Mouse (Mus musculus) urinary bladder, adult 2 months (tissue): ENCODE measurements at regions not wholly inside any gene's neighbourhood (a gene's known extent, or its start where the extent isn't known, plus 50 kb on each side); places are given as distances from the start of the nearest gene placed in this dataset.
A peak's percentile ranks its signal among the peaks of the same experiment; 100 is the strongest.

Experiments used
- DNase-seq: peaks from one replicate; pipeline ENCODE4 v3.0.0; 2022; ENCODE audit warnings: low spot score

DNA sequence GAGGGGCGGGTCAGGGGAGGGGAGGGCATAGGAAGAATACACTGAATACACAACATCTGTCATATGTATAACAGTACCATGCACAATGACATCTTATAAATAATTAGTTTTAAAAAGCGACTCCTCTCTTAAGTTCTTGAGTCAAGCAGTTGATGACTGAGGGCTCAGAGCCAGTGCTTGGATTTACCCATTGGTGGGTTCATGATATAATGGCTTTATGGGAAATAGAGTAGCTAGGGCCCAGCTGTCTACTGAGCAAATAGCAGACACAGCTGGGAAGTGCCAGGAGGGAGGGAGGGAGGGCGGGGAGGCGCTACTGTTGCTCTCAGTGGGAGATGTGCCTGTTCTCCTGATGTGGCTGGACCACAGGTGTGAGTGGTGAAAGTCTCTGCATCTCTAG is 268.5 kb downstream of the Matn1 start:
- no peak for DNase-seq

DNA sequence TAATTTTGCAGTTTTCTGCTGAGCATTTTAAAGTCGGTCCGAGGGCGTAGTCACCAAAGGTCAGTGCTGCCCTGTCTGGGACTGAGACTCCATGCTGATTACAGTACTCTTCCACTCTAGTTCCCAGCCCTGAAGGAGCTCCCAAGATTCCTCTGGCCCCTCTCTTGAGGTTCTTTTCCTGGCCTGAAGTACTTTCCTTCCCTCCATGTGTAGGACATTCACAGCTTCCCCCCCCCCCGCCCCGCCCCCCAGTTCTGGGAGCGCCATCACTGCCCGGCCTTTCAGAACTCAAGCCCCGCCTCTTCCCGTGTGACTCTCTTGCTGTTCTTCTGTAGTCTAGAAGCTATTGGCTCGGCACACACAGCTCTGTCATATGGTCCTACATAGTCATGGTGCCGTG is 271.5 kb downstream of the Matn1 start:
- no peak for DNase-seq

DNA sequence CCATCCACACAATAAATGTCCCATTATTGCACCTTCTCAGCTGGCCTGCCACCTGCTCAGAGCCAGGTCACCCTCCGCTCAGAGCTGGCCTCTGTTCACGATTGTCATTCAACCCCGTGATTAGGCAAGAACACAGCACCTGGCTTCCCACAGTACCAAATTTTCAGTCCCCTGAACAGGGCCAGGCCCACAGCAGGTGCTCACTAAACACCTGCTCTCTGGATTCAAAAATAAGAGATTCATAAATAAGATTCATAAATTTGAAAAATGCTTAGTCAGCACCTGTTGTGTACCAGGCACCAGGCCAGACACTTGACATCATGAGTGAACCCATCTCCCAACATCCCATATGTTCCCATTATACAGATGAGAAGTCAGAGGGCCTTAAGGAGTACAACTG is 272.2 kb downstream of the Matn1 start:
- DNase-seq = no peak

DNA sequence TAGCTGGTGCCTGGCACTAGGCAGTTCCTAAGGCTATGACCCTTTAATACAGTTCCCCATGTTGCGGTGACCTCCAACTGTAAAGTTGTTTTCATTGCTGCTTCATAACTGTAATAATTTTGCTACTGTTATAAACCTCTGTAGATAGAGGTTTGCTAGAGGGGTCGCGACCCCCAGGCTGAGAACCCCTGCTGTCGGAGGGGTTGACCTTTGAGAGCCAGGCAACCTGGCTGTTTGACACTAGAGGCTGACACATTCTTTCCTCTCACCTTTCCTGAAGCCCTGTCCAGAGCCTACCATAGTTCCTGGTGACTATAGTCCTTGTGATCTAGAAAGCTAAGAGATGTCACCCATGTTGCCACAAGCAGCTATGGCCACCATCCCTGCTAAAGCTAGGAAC is 272.9 kb downstream of the Matn1 start:
- DNase-seq = no peak

DNA sequence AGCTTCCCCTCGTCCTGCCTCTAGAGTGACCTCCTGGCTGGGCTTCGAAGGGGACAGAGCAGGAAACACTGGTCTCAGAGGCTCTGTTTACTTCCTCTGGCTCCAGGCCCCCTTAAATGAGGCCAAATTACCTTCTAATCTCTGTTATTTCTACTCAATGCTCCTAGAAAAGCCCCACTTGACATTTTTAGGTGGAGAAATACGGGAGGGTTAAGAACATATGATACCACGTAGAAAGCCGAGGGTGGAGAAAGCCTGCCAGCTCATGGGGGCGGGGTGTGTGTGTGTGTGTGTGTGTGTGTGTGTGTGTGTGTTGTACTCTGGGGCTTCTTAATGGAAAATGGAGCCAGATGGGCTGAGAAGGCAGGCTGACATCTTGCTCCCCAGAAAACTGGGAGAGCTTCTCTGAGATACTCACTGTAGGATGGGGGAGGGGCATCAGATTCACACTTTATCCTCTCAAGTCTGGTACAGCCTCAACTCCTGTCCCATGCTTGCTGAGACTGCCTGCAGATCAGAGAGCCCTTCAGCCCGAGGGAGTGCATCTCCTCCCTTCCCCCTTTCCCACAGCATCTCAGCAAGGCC is 273.5 kb downstream of the Matn1 start:
- no peak for DNase-seq

DNA sequence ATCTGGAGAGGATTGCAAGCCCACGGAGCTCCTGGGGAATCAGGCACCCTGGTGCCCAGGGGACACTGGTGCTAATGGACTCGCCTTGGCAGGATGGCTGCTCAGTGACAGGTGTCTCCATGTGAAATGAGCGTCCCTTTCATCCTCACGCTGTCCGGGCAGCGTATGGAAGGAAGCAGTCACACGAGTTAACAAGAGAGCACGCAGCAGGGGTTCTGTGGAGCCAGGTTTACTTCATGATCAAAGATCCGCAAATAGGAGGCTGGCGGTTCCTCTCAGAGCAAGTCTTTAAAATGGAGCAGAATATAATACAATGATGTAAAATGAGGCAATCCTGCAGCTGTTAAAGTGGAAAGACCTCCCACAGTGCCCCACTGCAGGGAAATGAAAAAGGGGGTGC is 276.8 kb downstream of the Matn1 start:
- no peak for DNase-seq

DNA sequence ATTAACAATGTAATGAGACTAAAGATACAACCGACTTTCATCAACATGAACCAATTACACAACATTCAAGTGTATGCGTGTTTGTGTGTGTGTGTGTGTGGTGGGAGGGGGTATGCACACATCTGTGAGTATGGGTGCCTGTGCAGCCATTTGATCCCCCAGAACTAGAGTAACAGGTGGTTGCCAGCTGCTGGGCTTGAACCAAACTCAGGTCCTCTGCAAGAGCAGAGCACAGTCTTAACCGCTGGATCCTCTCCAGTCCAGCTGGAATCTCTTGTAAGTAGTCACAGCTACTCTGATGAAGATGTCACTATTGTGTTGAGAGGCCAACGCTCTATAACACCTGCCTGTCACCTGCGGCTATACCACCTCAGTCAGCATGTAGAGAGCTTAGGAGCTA is 286.2 kb downstream of the Matn1 start:
- no peak for DNase-seq

DNA sequence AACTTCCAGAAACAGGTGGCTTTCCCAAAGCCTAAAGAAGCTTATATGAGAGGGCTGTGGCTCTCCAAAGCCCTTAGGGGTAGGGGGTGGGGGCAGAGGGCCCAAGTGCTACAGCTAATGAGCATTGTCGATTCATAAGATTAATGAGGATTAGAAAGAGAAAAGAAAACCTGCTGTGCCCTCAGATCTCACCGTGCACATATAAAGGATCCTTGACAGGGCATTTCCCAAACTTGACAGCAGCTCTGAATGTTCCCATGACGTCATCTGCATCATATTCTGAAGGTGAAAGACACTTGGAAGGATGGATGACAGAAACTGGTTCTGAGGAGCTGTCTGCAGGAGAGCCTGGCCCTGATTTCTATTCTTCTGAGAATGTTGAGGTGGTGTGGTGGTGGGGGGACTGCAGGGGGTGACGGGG is 292.4 kb downstream of the Matn1 start:
- DNase-seq = no peak

DNA sequence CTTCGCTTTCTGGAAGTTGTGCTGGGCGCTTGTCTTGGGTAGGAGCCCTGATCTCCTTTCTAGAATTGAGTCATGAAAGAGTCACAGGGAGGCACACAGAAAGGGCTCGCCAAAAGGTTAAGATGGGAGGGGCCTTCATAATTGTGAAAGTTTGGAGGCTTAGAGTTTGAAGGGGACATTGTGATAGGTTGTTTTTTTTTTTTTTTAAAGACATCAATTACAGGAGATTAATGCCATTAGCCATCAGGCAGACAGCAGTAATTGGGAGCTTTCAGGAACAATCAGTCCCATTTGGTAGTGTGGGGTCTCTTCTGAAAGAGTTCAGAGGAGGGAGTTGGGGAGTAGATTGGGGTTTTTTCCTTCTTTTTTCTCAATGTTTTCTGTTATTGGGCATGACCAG is 294.4 kb downstream of the Matn1 start:
- no peak for DNase-seq

DNA sequence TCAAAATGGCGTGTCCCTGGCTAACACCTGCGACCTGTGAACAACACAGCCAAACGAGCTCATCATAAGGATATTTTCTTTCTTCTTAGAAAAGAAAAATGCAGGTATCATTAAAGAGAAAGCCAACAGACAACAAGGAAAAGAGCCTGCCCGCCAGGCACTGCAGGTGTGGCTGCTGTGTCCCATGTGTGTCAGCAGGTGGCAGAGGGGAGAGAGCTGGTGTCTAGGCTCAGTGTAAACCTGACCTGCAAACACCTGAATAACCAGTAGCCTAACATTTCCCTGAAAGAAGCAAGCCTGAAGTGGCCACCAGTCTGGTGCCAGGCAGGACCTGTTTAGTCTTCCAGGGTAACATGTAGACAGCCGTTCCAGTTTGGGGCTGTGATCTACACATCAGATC is 294.9 kb downstream of the Matn1 start:
- no peak for DNase-seq

DNA sequence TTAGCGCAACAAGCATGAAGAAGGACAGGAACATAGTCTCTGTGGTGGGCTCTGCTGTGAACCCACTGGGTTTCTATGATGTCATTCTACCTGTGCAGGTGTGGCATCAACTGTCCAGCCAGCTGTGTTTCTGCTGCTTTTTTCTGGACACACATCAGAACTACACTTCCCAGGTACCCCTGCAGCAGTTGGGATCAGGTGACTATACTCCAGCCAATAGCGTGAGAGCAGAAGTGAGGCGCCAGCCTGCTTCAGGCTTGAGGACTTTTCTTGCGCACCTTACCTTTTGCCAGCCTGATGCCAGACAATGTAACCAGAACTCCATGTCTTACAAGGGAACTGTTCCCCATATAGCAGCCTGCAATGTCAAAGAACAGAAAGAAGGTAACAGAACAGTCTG is 296.3 kb downstream of the Matn1 start:
- no peak for DNase-seq

DNA sequence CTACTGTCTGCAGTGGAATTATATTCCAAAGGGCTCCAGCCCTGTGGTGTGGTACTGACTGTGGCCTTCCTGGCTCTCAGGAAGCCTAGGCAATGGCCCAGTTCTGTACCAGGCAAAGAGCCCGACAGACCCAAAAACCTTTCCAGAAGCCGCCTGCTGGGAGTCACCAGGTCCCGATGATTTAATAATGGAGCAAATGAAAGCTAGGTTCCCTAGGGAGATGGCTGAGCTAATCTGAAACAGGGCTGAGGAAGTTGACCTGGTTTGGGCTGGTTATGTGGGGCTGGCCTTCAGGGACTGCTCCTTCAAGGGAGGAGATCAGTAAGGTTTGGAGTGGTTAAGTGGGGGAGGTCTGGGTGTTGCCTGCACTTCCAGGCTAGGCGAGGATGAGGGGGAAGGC is 298.1 kb downstream of the Matn1 start:
- no peak for DNase-seq

DNA sequence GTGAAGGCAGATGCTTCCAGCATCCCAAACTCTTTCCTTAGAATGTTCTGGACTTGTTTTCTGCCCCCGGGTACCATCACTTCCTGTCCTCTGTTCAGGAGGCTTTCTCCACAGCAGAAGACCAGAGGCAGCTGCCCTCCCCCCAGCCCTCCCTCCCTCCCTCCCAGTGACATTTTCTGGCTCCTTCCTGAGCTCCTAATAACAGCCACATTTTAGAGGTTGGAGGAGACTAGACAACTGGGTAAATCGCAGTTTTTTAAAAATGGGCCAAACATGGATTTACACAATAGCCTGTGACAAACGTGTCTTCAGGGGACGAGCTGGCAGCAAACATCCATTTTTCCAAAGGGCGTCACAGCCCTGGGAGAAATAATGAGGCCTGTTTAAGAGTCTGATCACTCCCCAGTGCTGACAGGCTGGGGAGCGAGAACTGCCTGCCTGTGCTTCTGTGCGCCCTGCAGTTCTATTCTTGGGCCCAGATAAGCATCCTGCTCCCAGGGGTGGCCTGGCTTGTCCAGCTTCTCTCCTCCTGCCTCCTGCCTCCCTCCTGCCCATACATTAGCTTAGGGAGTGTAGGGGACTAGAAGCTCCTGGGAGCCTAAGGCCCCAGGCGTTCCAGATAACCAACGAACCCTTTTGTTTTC is 299.7 kb downstream of the Matn1 start:
- no peak for DNase-seq

DNA sequence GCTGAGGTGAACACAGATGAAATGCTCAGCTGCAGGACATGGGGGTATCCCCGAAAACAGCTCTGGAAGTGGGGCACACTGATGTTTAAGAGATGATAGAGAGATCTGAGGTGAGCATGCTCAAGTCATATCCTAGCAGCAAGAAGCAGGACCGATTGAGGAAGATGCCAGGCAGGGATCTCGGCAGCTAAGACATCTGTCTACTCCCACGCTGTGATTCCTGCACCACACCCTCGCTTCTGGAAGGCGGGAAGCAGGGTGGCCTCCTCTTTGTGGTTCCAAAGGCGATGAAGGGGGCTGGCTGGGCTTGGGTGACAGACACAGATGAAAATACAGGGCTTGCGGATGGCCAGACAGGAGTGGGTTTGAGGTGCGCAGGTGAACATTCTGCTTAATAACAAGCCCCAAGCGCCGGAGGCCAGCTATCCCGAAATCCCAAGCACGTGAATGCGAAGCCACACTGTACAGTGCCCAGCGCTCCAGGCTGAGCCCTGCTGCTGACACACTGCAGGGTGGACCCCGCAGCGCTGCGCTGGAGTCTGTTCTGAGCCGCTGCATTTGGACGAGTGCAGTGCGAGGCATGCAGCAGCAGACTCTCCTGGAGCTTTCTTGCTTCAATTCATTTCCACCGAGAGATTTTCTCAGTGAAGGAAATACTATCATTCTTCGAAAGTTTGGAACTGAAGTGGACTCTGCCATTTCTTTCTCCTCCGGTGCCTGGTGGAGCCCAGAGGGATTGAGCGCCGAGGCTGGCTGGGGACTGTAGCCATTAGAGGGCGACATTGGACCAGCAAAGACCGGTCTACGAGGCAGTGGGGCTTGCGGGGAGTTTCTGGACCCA is 308.6 kb downstream of the Matn1 start:
- peak; percentile 48 for DNase-seq

DNA sequence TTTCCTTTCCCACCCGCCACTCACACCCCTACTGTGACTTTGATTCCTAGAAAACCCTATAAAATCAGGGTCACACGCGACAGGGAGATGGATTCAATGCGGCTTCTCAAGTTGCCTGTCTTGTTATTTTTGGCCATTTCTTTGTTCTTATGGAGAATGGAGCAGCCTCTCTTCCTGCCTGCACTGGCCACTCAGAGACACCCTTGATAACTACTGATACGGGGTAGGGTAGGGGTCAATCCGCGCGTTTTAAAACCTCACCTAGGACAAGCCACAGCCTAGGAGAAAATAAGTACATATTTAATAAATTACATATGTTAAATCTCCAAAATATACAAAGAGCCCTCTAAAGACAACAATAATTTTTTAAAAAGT is 309.2 kb downstream of the Matn1 start:
- DNase-seq = no peak

DNA sequence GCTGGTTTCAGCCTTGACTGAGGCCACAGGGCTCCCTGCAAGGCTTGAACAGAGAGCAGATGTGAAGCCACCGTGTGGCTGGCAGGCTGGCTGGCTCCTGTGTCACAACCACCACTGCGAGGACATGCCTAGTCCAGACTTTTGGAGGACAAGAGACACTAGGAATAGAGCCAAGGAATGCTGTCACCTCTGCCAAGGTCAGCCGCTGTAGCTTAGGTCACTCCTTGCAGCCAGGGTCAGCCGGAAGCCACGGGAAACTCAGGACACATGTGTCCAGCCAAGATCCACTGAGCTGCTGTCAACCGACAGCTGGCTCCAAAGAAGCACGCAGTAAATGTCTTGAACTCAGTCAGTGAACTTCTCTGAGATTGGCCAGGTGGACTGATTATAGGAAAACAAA is 310.1 kb downstream of the Matn1 start:
- no peak for DNase-seq

DNA sequence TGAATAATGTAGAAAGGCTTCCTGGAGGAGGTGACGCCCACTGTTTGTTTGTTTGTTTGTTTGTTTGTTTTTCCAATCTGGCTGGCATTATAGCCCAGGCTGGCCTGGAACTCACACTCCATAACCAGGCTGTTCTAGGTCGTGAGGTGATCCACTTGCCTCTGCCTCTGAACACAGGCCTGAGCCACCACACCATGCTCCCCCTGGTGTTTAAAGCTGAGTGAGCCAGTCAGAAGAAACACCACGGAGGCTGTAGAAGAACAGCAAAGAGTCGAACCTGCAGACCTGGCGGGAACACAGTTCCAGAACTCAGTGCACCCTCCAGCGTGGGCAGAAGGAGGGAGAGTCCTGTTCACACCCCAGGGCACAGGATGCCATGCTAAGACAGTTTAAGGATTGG is 310.5 kb downstream of the Matn1 start:
- DNase-seq = no peak

DNA sequence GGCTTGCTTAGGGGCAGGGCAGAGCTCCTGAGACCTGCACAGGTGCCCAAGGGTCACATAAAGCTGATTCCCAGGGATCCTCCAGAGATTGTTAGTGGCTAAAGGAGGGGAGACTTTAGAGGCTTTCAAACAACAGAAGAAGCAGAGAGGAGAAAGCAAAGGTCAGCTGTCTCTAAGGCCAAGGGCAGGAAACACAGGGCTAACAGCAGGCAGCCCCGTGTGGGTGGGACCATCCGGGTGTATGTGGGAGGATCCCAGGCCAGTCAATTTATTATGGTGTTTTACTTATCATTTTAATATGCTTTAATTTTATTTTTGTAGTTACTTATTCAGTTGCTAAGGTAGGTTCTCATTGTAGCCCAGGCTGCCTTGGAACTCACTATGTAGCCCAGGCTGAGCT is 317.1 kb downstream of the Matn1 start:
- DNase-seq = no peak

DNA sequence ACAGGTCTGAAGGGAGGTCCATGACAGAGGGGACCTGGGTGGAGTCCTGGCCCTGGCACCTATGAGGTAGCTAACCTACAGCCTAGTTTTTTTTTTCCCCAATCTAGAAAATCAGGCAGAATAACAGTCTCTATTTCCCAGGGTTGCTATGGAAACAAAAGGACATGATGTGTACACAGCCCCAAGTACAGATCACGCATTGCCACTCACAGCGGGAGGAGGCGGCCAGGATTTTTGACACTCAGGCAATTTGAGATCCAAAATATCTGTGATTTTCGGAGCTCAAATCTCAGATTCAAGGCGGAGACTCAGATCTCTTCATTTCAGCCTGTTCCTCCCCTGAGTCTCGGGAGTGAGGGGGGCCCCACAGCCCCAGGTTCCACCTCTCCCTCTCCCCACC is 318.7 kb downstream of the Matn1 start:
- DNase-seq = no peak

DNA sequence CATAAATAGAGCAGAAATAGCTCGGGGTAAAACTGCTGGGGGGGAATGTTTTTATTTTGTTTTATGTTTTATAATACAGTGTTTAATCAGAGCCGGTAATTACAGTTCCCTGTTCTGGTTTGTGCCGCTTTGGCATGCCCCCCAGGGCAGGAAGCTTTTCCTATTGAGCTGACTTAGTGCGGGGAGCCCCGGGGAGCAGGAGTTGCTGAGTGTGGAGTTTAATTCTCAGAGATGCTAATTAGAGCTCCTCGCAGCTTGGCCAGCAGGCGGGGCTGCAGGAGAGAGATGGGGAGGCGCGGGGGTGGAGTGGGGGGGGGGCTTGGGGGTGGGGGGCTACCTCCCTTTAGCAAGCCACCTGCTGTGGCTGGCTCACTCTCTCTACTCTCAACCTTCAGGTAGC is 322.6 kb downstream of the Matn1 start:
- no peak for DNase-seq

DNA sequence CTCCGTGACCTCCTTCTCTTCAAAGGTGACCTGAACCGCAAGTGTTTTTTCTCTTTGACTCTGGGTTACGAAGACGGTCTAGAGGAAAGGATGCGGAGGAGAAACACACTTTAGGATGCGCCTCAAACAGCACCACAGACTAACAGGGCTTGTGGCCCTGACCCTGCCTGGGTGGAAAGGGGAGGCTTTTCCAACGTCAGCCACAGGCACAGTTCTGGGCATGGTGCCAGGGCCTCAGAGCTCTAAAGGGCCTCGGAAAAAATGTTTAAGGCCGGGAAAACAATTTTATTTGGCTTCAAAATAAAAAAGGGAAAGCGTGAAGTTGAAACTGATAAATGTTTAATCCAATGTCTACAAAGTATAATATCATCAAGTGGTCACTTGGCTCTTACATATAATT is 323.6 kb downstream of the Matn1 start:
- no peak for DNase-seq

DNA sequence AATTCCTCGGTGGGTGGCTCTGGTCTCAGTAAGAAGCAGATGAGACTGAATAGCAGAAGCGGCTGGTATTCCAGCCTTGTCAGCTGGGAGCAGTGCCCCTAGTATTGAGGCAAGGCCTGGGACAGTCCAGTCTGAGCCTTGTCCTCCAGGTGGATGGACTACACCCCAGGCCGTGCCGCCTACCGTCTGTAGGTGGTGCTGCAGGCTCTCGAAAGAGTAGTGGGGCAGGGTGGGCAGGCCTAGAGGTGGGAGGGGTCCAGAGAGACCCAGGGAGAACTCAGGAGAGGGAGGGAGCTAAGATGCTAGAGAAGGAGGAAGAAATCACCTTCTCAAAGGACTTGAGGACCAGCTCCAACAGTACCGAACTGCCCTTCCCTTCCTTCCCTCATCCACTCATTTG is 326.0 kb downstream of the Matn1 start:
- no peak for DNase-seq

DNA sequence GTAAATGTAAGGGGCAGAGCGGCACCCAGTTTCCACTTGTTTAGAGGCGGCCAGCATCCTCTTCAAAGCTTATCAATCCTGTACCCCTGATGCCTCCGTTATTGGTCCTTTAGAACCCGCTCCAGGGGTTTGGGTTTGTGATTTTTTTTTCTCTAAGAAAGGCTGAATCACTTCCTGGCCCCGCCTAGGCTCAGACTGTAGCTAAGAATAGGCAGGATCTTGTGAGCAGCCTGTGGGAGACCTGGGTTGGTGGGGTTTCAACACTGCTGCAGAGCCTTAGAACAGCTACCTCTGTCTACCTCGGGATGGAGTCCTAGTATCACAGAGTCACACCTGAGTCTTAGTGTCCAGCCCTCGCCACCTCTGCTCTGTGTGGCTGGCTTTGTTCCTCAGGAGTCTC is 327.9 kb downstream of the Matn1 start:
- no peak for DNase-seq
